Comparison of ENCODE assay signal across 9 mouse cellular contexts in the genomic region with DNA sequence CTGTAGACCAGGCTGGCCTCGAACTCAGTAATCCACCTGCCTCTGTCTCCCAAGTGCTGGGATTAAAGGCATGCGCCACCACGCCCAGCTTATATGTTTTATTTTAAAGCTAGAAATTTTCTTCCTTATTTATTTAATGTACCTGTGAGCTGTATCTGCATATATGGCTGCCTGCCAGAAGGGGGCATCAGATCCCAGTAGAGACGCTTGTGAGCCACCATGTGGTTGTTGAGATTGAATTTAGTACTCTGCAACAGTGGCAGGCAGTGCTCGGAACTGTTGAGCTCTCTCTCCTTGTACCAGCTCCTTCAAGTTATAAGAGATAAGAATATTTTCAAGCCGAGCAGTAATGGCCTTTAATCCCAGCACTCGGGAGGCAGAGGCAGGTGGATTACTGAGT. TPM values are rescaled to one million over a fixed set of nuclear protein-coding genes. Genes with fewer than 3 reads are reported as not detected.
DNase-seq lines count a peak whose midpoint lies in the region; ATAC-seq and TF ChIP-seq lines count a peak whose summit lies in the region.
"Had no signal": no experiment of that assay in that cellular context is flagged by ENCODE, and none has a peak within 500 bp of the region (broad histone marks: within the 10 kb centered on the region; RNA-seq: fewer than 3 reads in every experiment).

No protein-coding gene starts in this region.

- TF ChIP-seq POLR2A in lung, adult 2 months (IDR thresholded peaks at IDR 0.05; ENCODE audit: borderline replicate concordance, extremely low read depth, low read depth, low read length), result no peak

- no peak overlapping the region for H3K27ac ChIP-seq in embryonic facial prominence, embryonic 14.5 days (replicated peaks; ENCODE audit: low read depth, low read length)
- no peak overlapping the region for H3K27ac ChIP-seq in forebrain, embryonic 10.5 days
- H3K27ac ChIP-seq: embryonic facial prominence, embryonic 13.5 days had no signal

- no peaks in the 10 kb centered on the region for H3K9me3 ChIP-seq in embryonic facial prominence, embryonic 14.5 days (ENCODE audit: control insufficient read depth, low read length)
- peaks cover 5% of the 10 kb centered on the region; the same call in 1 of the 2 replicates for H3K9me3 ChIP-seq in forebrain, embryonic 10.5 days

- H3K9ac ChIP-seq in embryonic facial prominence, embryonic 14.5 days (ENCODE audit: low read depth, low read length), result no peak overlapping the region
- H3K9ac ChIP-seq: embryonic facial prominence, embryonic 13.5 days had no signal

- ATAC-seq in embryonic facial prominence, embryonic 14.5 days (ENCODE audit: low read depth), result no peak
- peak; percentile 76 for ATAC-seq in neutrophil, adult 5-6 weeks (ENCODE audit: extremely low read depth, insufficient number of reproducible peaks, low FRiP score, poor library complexity, severe bottlenecking)
- no peak for ATAC-seq in erythroid progenitor cell, adult 5-6 weeks (replicated peaks; ENCODE audit: low FRiP score, poor library complexity, severe bottlenecking)

- DNase-seq in lung, adult 2 months, result no peak
- no peak for DNase-seq in lung, adult 18-20 months
- DNase-seq in R1 (ENCODE audit: low read depth, low spot score), result peak; percentile 83
- DNase-seq in embryonic facial prominence, embryonic 14.5 days (ENCODE audit: low spot score), result peak; percentile 35
- no peak for DNase-seq in forebrain, embryonic 10.5 days (ENCODE audit: extremely low spot score, low spot score)

- no peak overlapping the region for H3K4me3 ChIP-seq in lung, adult 2 months (replicated peaks; ENCODE audit: extremely low read depth, low read depth, low read length)
- no peak overlapping the region for H3K4me3 ChIP-seq in embryonic facial prominence, embryonic 14.5 days (ENCODE audit: low read depth, low read length)
- H3K4me3 ChIP-seq in forebrain, embryonic 10.5 days, result no peak overlapping the region
- H3K4me3 ChIP-seq: embryonic facial prominence, embryonic 13.5 days; myocyte had no signal

- TF ChIP-seq CTCF in lung, adult 2 months (IDR thresholded peaks at IDR 0.05; ENCODE audit: insufficient read depth, low read length), result 0 out of 2 replicates have a peak, but pooled peaks have one; percentile 15

- no peaks in the 10 kb centered on the region for H3K27me3 ChIP-seq in embryonic facial prominence, embryonic 14.5 days (replicated peaks; ENCODE audit: control insufficient read depth, insufficient read depth, low read length)
- H3K27me3 ChIP-seq in forebrain, embryonic 10.5 days (ENCODE audit: poor library complexity, severe bottlenecking), result no peaks in the 10 kb centered on the region
- H3K27me3 ChIP-seq: embryonic facial prominence, embryonic 13.5 days had no signal

- no peaks in the 10 kb centered on the region; the same call in 1 of the 2 replicates for H3K4me1 ChIP-seq in lung, adult 2 months (ENCODE audit: control insufficient read depth, insufficient read depth, low read length)
- H3K4me1 ChIP-seq in embryonic facial prominence, embryonic 14.5 days (ENCODE audit: control insufficient read depth, insufficient read depth, low read length), result no peaks in the 10 kb centered on the region
- no peaks in the 10 kb centered on the region for H3K4me1 ChIP-seq in forebrain, embryonic 10.5 days
- H3K4me1 ChIP-seq: embryonic facial prominence, embryonic 13.5 days had no signal

- 71% methylated on average over 7 of the region's 7 CpGs for WGBS in lung, adult 2 months
- 77% methylated on average over 7 of the region's 7 CpGs for WGBS in embryonic facial prominence, embryonic 14.5 days
- WGBS in forebrain, embryonic 10.5 days, result 82% methylated on average over 7 of the region's 7 CpGs

- peaks cover 82% of the 10 kb centered on the region for H3K36me3 ChIP-seq in embryonic facial prominence, embryonic 14.5 days (ENCODE audit: control insufficient read depth, insufficient read depth, low read length)
- H3K36me3 ChIP-seq in forebrain, embryonic 10.5 days (replicated peaks), result peaks cover 96% of the 10 kb centered on the region

- H3K4me2 ChIP-seq in embryonic facial prominence, embryonic 14.5 days (ENCODE audit: low read depth, low read length), result no peak overlapping the region
- H3K4me2 ChIP-seq: embryonic facial prominence, embryonic 13.5 days had no signal

RNA-seq across cellular contexts. Expression of gene Cmtm6, which starts 20.6 kb away (rescaled TPM):
- polyA plus RNA-seq in lung, adult 2 months (2012; rRNA removed), result 50.9 and 79.8 TPM in 2 replicates
- polyA plus RNA-seq in embryonic facial prominence, embryonic 14.5 days (2014; fragmentation: Nextera tagmentation; extraction: Ambion mirVana), result 44.3 and 45.7 TPM in 2 replicates
- total RNA-seq in neutrophil, adult 5-6 weeks (2017), result 301 and 316 TPM in 2 replicates
- 29.1 and 29.9 TPM in 2 replicates for polyA plus RNA-seq in forebrain, embryonic 10.5 days (2016; fragmentation: Nextera tagmentation; extraction: Ambion mirVana)
- total RNA-seq in erythroid progenitor cell, adult 5-6 weeks (2015; ENCODE audit: low replicate concordance), result 8.8 and 9.7 TPM in 2 replicates
- 10.4 and 20.0 TPM in 2 replicates for total RNA-seq in erythroid progenitor cell, adult 5-6 weeks (2017; ENCODE audit: low replicate concordance)

RNA-seq across cellular contexts. Expression of gene Dync1li1, which starts 21.8 kb away (rescaled TPM):
- 15.4 and 17.8 TPM in 2 replicates for polyA plus RNA-seq in lung, adult 2 months (2012; rRNA removed)
- polyA plus RNA-seq in embryonic facial prominence, embryonic 14.5 days (2014; fragmentation: Nextera tagmentation; extraction: Ambion mirVana), result 33.9 and 34.7 TPM in 2 replicates
- 68.3 and 74.4 TPM in 2 replicates for total RNA-seq in neutrophil, adult 5-6 weeks (2017)
- 74.6 and 78.8 TPM in 2 replicates for polyA plus RNA-seq in forebrain, embryonic 10.5 days (2016; fragmentation: Nextera tagmentation; extraction: Ambion mirVana)
- total RNA-seq in erythroid progenitor cell, adult 5-6 weeks (2015; ENCODE audit: low replicate concordance), result 22.7 and 42.3 TPM in 2 replicates
- 23.9 and 33.0 TPM in 2 replicates for total RNA-seq in erythroid progenitor cell, adult 5-6 weeks (2017; ENCODE audit: low replicate concordance)

Comparison
In these comparisons a context has a peak if more than half of its experiments do, and no peak if none do; other contexts are left out.
1. DNase-seq: peak in R1 (single experiment) and embryonic facial prominence, embryonic 14.5 days (single experiment); none in lung, adult 2 months (single experiment), lung, adult 18-20 months (0 of 2) and forebrain, embryonic 10.5 days (single experiment).